In the genomic region with DNA sequence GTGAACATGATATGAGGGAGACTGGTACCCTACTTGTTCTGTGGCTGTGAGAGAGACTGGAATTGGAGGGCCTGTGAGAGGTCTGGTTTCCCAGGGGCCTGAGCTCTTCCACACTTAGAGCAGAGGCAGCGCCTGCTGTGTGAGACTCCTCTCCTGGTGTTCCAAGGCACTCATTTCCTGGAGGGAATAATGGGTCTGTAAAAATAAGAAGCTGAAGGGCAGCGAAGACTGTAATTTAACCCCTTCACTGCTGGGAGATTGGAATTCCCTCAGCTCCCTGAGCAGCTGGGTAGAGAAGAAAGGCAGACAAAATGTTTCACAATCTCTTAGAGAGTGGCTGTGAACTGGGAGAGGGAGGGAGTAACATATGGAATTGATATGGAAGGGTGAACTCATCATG, we compare ENCODE assay signal across 18 mouse cellular contexts. TPM values are rescaled to one million over a fixed set of nuclear protein-coding genes. Genes with fewer than 3 reads are reported as not detected.
DNase-seq lines count a peak whose midpoint lies in the region; ATAC-seq and TF ChIP-seq lines count a peak whose summit lies in the region.
"Had no signal": no experiment of that assay in that cellular context is flagged by ENCODE, and none has a peak within 500 bp of the region (broad histone marks: within the 10 kb centered on the region; RNA-seq: fewer than 3 reads in every experiment).

No protein-coding gene starts in this region.

- H3K36me3 ChIP-seq in hindbrain, embryonic 11.5 days (ENCODE audit: control insufficient read depth, insufficient read depth, low read length) = no peaks in the 10 kb centered on the region
- H3K36me3 ChIP-seq in hindbrain, postnatal 0 days (ENCODE audit: insufficient read depth, low read length) = no peaks in the 10 kb centered on the region
- no peaks in the 10 kb centered on the region for H3K36me3 ChIP-seq in hindbrain, embryonic 14.5 days (replicated peaks; ENCODE audit: control insufficient read depth, insufficient read depth)
- no peaks in the 10 kb centered on the region for H3K36me3 ChIP-seq in neural tube, embryonic 15.5 days
- H3K36me3 ChIP-seq: heart, embryonic 10.5 days; lung, embryonic 15.5 days; stomach, embryonic 15.5 days had no signal

- no peak overlapping the region for H3K4me3 ChIP-seq in hindbrain, embryonic 11.5 days (ENCODE audit: low read depth, low read length)
- no peak overlapping the region for H3K4me3 ChIP-seq in hindbrain, postnatal 0 days (ENCODE audit: low read length)
- H3K4me3 ChIP-seq in hindbrain, embryonic 14.5 days (replicated peaks; ENCODE audit: low read length) = no peak overlapping the region
- no peak overlapping the region for H3K4me3 ChIP-seq in neural tube, embryonic 15.5 days (replicated peaks)
- H3K4me3 ChIP-seq: heart, embryonic 10.5 days; left cerebral cortex, adult 2 months; lung, embryonic 15.5 days; myocyte; stomach, embryonic 15.5 days had no signal

- H3K27ac ChIP-seq in hindbrain, embryonic 11.5 days (ENCODE audit: low read depth, low read length) = no peak overlapping the region
- no peak overlapping the region for H3K27ac ChIP-seq in hindbrain, postnatal 0 days
- peak overlapping the region; percentile 49; the same call in 1 of the 2 replicates for H3K27ac ChIP-seq in hindbrain, embryonic 14.5 days
- H3K27ac ChIP-seq in neural tube, embryonic 15.5 days (replicated peaks) = 0 out of 2 replicates have a peak overlapping the region, but pooled peaks have one; percentile 37
- H3K27ac ChIP-seq: heart, embryonic 10.5 days; left cerebral cortex, adult 2 months; lung, embryonic 15.5 days; stomach, embryonic 15.5 days had no signal

- H3K4me1 ChIP-seq in hindbrain, embryonic 11.5 days (replicated peaks; ENCODE audit: control insufficient read depth, insufficient read depth, low read length) = no peaks in the 10 kb centered on the region
- H3K4me1 ChIP-seq in hindbrain, postnatal 0 days (ENCODE audit: insufficient read depth, low read length) = no peaks in the 10 kb centered on the region
- H3K4me1 ChIP-seq in hindbrain, embryonic 14.5 days (replicated peaks; ENCODE audit: control insufficient read depth, insufficient read depth, low read length) = 0 out of 2 replicates have a peak, but pooled peaks cover 5% of the 10 kb centered on the region
- peaks cover 3% of the 10 kb centered on the region for H3K4me1 ChIP-seq in neural tube, embryonic 15.5 days
- H3K4me1 ChIP-seq: heart, embryonic 10.5 days; lung, embryonic 15.5 days; stomach, embryonic 15.5 days had no signal

- WGBS in hindbrain, embryonic 11.5 days = 13% methylated on average over 2 of the region's 2 CpGs
- WGBS in hindbrain, postnatal 0 days = 18% methylated on average over 2 of the region's 2 CpGs
- WGBS in hindbrain, embryonic 14.5 days = 3% methylated on average over 2 of the region's 2 CpGs
- 10% methylated on average over 2 of the region's 2 CpGs for WGBS in neural tube, embryonic 15.5 days

- H3K9ac ChIP-seq in hindbrain, embryonic 11.5 days (ENCODE audit: low read depth, low read length) = no peak overlapping the region
- no peak overlapping the region for H3K9ac ChIP-seq in hindbrain, postnatal 0 days (replicated peaks; ENCODE audit: low read length)
- no peak overlapping the region for H3K9ac ChIP-seq in hindbrain, embryonic 14.5 days
- H3K9ac ChIP-seq in neural tube, embryonic 15.5 days (replicated peaks) = no peak overlapping the region
- H3K9ac ChIP-seq: lung, embryonic 15.5 days; stomach, embryonic 15.5 days had no signal

- no peaks in the 10 kb centered on the region for H3K27me3 ChIP-seq in hindbrain, embryonic 11.5 days (ENCODE audit: control insufficient read depth, insufficient read depth, low read length)
- no peaks in the 10 kb centered on the region for H3K27me3 ChIP-seq in hindbrain, postnatal 0 days (ENCODE audit: insufficient read depth, low read length)
- no peaks in the 10 kb centered on the region for H3K27me3 ChIP-seq in hindbrain, embryonic 14.5 days (ENCODE audit: control insufficient read depth, insufficient read depth, low read length)
- H3K27me3 ChIP-seq in neural tube, embryonic 15.5 days (replicated peaks) = no peaks in the 10 kb centered on the region
- H3K27me3 ChIP-seq: lung, embryonic 15.5 days; stomach, embryonic 15.5 days had no signal

- no peak overlapping the region for H3K4me2 ChIP-seq in hindbrain, embryonic 11.5 days (replicated peaks; ENCODE audit: low read depth, low read length)
- H3K4me2 ChIP-seq in hindbrain, postnatal 0 days (ENCODE audit: low read depth, low read length) = no peak overlapping the region
- H3K4me2 ChIP-seq in hindbrain, embryonic 14.5 days (replicated peaks) = no peak overlapping the region
- H3K4me2 ChIP-seq in neural tube, embryonic 15.5 days = no peak overlapping the region
- H3K4me2 ChIP-seq: liver, embryonic 11.5 days; lung, embryonic 15.5 days; stomach, embryonic 15.5 days had no signal

- peak; percentile 39 for DNase-seq in hindbrain, embryonic 11.5 days (ENCODE audit: low spot score)
- no peak for DNase-seq in hindbrain, postnatal 0 days (ENCODE audit: low spot score)
- DNase-seq in embryo, embryonic 9.5 days (ENCODE audit: extremely low spot score) = peak; percentile 12
- no peak for DNase-seq in hindbrain, embryonic 14.5 days (ENCODE audit: low spot score)
- DNase-seq in gastrocnemius, postnatal 25 days = no peak
- DNase-seq in heart, adult 11 months = no peak
- DNase-seq: adrenal gland, adult 2 months; cerebellum, postnatal 14 days; kidney, adult 8-10 months; thymus, postnatal 14 days had no signal

- no peaks in the 10 kb centered on the region for H3K9me3 ChIP-seq in hindbrain, embryonic 11.5 days (ENCODE audit: control insufficient read depth, low read length)
- no peaks in the 10 kb centered on the region for H3K9me3 ChIP-seq in hindbrain, postnatal 0 days (ENCODE audit: low read length)
- H3K9me3 ChIP-seq in hindbrain, embryonic 14.5 days (ENCODE audit: control insufficient read depth, low read length) = no peaks in the 10 kb centered on the region
- no peaks in the 10 kb centered on the region for H3K9me3 ChIP-seq in neural tube, embryonic 15.5 days (replicated peaks)
- H3K9me3 ChIP-seq: heart, embryonic 10.5 days; lung, embryonic 15.5 days; stomach, embryonic 15.5 days had no signal

- no peak for ATAC-seq in hindbrain, embryonic 11.5 days (ENCODE audit: low FRiP score)
- ATAC-seq in hindbrain, postnatal 0 days = no peak
- no peak for ATAC-seq in hindbrain, embryonic 14.5 days (ENCODE audit: low FRiP score)
- ATAC-seq in neural tube, embryonic 15.5 days (ENCODE audit: low FRiP score) = no peak
- no peak for ATAC-seq in frontal cortex, adult (ENCODE audit: low TSS enrichment)

- no peak for TF ChIP-seq CTCF in hindbrain, postnatal 0 days (IDR thresholded peaks at IDR 0.05; ENCODE audit: low read depth)

RNA-seq across cellular contexts. Expression of a gene that starts 35.4 kb away (rescaled TPM):
- polyA plus RNA-seq in hindbrain, embryonic 11.5 days (2014; fragmentation: Nextera tagmentation; extraction: Ambion mirVana) = 24.9 and 25.2 TPM in 2 replicates
- 22.8 and 24.2 TPM in 2 replicates for total RNA-seq in hindbrain, postnatal 0 days (2014; rRNA removed)
- polyA plus RNA-seq in hindbrain, postnatal 0 days (2015; fragmentation: Nextera tagmentation; extraction: Ambion mirVana) = 46.2 and 49.2 TPM in 2 replicates
- 37.6 and 40.4 TPM in 2 replicates for polyA plus RNA-seq in hindbrain, embryonic 14.5 days (2014; fragmentation: Nextera tagmentation; extraction: Ambion mirVana)
- polyA plus RNA-seq in neural tube, embryonic 15.5 days (2015; fragmentation: Nextera tagmentation; extraction: Ambion mirVana) = 34.7 and 41.3 TPM in 2 replicates
- total RNA-seq in gastrocnemius, postnatal 25 days (2021) = 10 to 100 TPM; 28.9 to 30.8 TPM

RNA-seq across cellular contexts. Expression of a gene that starts 40.6 kb away (rescaled TPM):
- polyA plus RNA-seq in hindbrain, embryonic 11.5 days (2014; fragmentation: Nextera tagmentation; extraction: Ambion mirVana) = 332 and 351 TPM in 2 replicates
- total RNA-seq in hindbrain, postnatal 0 days (2014; rRNA removed) = 192 and 228 TPM in 2 replicates
- polyA plus RNA-seq in hindbrain, postnatal 0 days (2015; fragmentation: Nextera tagmentation; extraction: Ambion mirVana) = 141 and 149 TPM in 2 replicates
- 190 and 213 TPM in 2 replicates for polyA plus RNA-seq in hindbrain, embryonic 14.5 days (2014; fragmentation: Nextera tagmentation; extraction: Ambion mirVana)
- 168 and 184 TPM in 2 replicates for polyA plus RNA-seq in neural tube, embryonic 15.5 days (2015; fragmentation: Nextera tagmentation; extraction: Ambion mirVana)
- 10 to 100 TPM; 48.3 to 54.5 TPM for total RNA-seq in gastrocnemius, postnatal 25 days (2021)

RNA-seq across cellular contexts. Expression of a gene that starts 41.8 kb away (rescaled TPM):
- 13.4 and 16.4 TPM in 2 replicates for polyA plus RNA-seq in hindbrain, embryonic 11.5 days (2014; fragmentation: Nextera tagmentation; extraction: Ambion mirVana)
- 5.5 and 7.5 TPM in 2 replicates for total RNA-seq in hindbrain, postnatal 0 days (2014; rRNA removed)
- 2.5 and 2.7 TPM in 2 replicates for polyA plus RNA-seq in hindbrain, postnatal 0 days (2015; fragmentation: Nextera tagmentation; extraction: Ambion mirVana)
- 4.6 and 5.4 TPM in 2 replicates for polyA plus RNA-seq in hindbrain, embryonic 14.5 days (2014; fragmentation: Nextera tagmentation; extraction: Ambion mirVana)
- 4.2 and 6.9 TPM in 2 replicates for polyA plus RNA-seq in neural tube, embryonic 15.5 days (2015; fragmentation: Nextera tagmentation; extraction: Ambion mirVana)
- 1 to 10 TPM; 6.9 to 7.1 TPM for total RNA-seq in gastrocnemius, postnatal 25 days (2021)

Comparison
In these comparisons a context has a peak if more than half of its experiments do, and no peak if none do; other contexts are left out.
1. DNase-seq: peak in hindbrain, embryonic 11.5 days (single experiment) and embryo, embryonic 9.5 days (single experiment); none in hindbrain, postnatal 0 days (single experiment), hindbrain, embryonic 14.5 days (single experiment), gastrocnemius, postnatal 25 days (single experiment) and heart, adult 11 months (single experiment).
2. H3K27ac ChIP-seq: peak in hindbrain, embryonic 14.5 days (single experiment) and neural tube, embryonic 15.5 days (single experiment); none in hindbrain, embryonic 11.5 days (single experiment) and hindbrain, postnatal 0 days (single experiment).